Mouse (Mus musculus) midbrain, embryonic 14.5 days (tissue): ENCODE data around the gene Gm20489. TPM values are rescaled to one million over a fixed set of nuclear protein-coding genes. Genes with fewer than 3 reads are reported as not detected.
A peak's percentile ranks its signal among the peaks of the same experiment; 100 is the strongest.

ENCODE experiments used
- ATAC-seq: fragments of 200-750 bp; cut with Nextera tagmentation; 2 replicates; pipeline ENCODE4 v1.8.0; 2017; ENCODE audit warnings: moderate number of reproducible peaks, moderate library complexity; ENCODE audit not compliant: low FRiP score, low TSS enrichment
- DNase-seq: peaks from one replicate; pipeline ENCODE4 v3.0.0-alpha.2; 2015
- H3K27ac ChIP-seq: fragments of 300-500 bp; sonication (generic); replicated peaks from 2 replicates; pipeline ENCODE4 v1.5.1; 2014; ENCODE audit warnings: mild to moderate bottlenecking, low read depth, low read length, moderate library complexity
- H3K27me3 ChIP-seq: fragments of 300-500 bp; sonication (generic); 2 replicates; pipeline ENCODE4 v1.6.1; 2014; ENCODE audit warnings: low read length, control low read depth, mixed read lengths; ENCODE audit not compliant: control insufficient read depth, insufficient read depth
- H3K36me3 ChIP-seq: fragments of 300-500 bp; sonication (generic); 2 replicates; pipeline ENCODE4 v1.6.1; 2014; ENCODE audit warnings: low read length, control low read depth; ENCODE audit not compliant: control insufficient read depth, insufficient read depth
- H3K4me1 ChIP-seq: fragments of 300-500 bp; sonication (generic); 2 replicates; pipeline ENCODE4 v1.6.1; 2014; ENCODE audit warnings: mild to moderate bottlenecking, antibody characterized with exemption, low read length, control low read depth; ENCODE audit not compliant: control insufficient read depth, insufficient read depth
- H3K4me2 ChIP-seq: fragments of 300-500 bp; sonication (generic); 2 replicates; pipeline ENCODE4 v1.6.1; 2014; ENCODE audit warnings: mild to moderate bottlenecking, low read length, moderate library complexity
- H3K4me3 ChIP-seq: fragments of 300-500 bp; sonication (generic); replicated peaks from 2 replicates; pipeline ENCODE4 v1.5.1; 2014; ENCODE audit warnings: low read depth, low read length
- H3K9ac ChIP-seq: fragments of 300-500 bp; sonication (generic); replicated peaks from 2 replicates; pipeline ENCODE4 v1.6.1; 2014; ENCODE audit warnings: mild to moderate bottlenecking, low read length, moderate library complexity
- H3K9me3 ChIP-seq: fragments of 300-500 bp; sonication (generic); 2 replicates; pipeline ENCODE4 v1.6.1; 2016; ENCODE audit warnings: low read length, control low read depth, mixed read lengths; ENCODE audit not compliant: control insufficient read depth
- WGBS: fragments of 180-500 bp; shearing (Covaris S2); extraction: QIAGEN DNeasy Blood & Tissue Kit; methylation state at CpG from one replicate; pipeline ENCODE4 v1.1.7; 2014; 5-methylcytosine and 5-hydroxymethylcytosine counted together
- polyA plus RNA-seq: library from polyadenylated mRNA; unstranded; fragments of >200 nt; fragmentation: Nextera tagmentation; extraction: Ambion mirVana; gene quantifications from 2 replicates; pipeline ENCODE4 v1.2.1, GENCODE M21; 2014

The Gm20489 gene
- polyA plus RNA-seq, result not detected in 2 replicates

GRCm38 (mm10) chrX:101268755-101269124, at the start of gene Gm20489:
TSS of gene Gm20489 (minus strand) at chrX:101269023.
- WGBS, result 59% methylated on average over 3 of the region's 3 CpGs
- H3K4me1 ChIP-seq, result no peaks in the 10 kb centered on the region
- ATAC-seq, result no peak
- no peak within 1 kb of the TSS for H3K9ac ChIP-seq
- H3K9me3 ChIP-seq, result no peaks in the 10 kb centered on the region
- no peak within 1 kb of the TSS for H3K4me3 ChIP-seq
- no peaks in the 10 kb centered on the region for H3K36me3 ChIP-seq
- no peak for DNase-seq
- no peak within 1 kb of the TSS for H3K4me2 ChIP-seq
- H3K27ac ChIP-seq, result no peak within 1 kb of the TSS
- H3K27me3 ChIP-seq, result no peaks in the 10 kb centered on the region

GRCm38 (mm10) chrX:101313625-101314359, 45.0 kb upstream of the Gm20489 start:
- ATAC-seq (no peak), DNase-seq (peak; percentile 74)
- H3K9ac ChIP-seq, result no peak overlapping the region
- no peaks in the 10 kb centered on the region for H3K27me3 ChIP-seq
- H3K27ac ChIP-seq, result no peak overlapping the region; the same call in 1 of the 2 replicates
- 32% methylated on average over 6 of the region's 6 CpGs for WGBS
- no peak overlapping the region for H3K4me3 ChIP-seq
- no peak overlapping the region; the same call in 1 of the 2 replicates for H3K4me2 ChIP-seq
- H3K4me1 ChIP-seq, result no peaks in the 10 kb centered on the region
- H3K36me3 ChIP-seq, result peaks cover 57% of the 10 kb centered on the region
- H3K9me3 ChIP-seq, result no peaks in the 10 kb centered on the region

DNA sequence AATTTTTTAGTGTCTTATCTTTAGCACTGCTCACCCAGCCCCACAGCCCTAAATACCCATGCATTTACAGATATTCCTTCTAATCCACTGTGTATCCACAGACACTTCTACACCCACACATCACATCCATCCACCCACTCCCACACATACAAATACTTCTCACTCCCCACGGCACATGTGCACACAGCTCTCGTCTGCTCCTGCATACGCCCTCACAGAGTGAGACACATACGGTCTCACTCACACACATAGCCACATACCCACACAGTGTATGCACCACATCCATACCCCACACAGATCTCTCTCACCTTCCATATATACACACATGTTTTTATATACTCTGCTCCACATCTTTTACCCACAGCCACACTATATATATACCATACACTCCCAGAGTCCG, 40.5 kb upstream of the Gm20489 start:
- DNase-seq, result no peak
- no peak overlapping the region for H3K4me2 ChIP-seq
- peaks cover 49% of the 10 kb centered on the region for H3K36me3 ChIP-seq
- no peaks in the 10 kb centered on the region for H3K9me3 ChIP-seq
- WGBS, result 90% methylated on average over 5 of the region's 5 CpGs
- no peak overlapping the region for H3K4me3 ChIP-seq
- no peak overlapping the region for H3K27ac ChIP-seq
- no peaks in the 10 kb centered on the region for H3K27me3 ChIP-seq
- ATAC-seq, result no peak
- H3K4me1 ChIP-seq, result no peaks in the 10 kb centered on the region
- H3K9ac ChIP-seq, result no peak overlapping the region

DNA sequence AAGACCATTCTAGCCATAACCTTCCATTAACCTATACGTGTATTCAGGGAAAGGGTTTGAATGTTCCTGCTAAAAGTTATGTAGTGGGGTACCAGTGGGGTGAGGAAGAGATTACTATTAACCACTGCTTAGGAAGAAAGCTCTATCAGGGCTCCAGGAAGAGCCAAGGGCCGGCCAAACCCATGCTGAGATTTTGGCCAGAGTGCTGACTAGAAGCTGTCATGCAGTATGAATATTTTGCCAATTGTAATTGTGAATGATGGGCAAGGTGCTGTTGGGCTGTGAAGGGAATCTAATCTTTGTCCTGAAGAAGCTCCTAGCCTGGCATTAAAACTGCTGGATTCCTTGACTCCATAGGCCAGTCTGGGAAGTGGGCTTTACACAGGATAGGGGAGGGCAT, 35.8 kb upstream of the Gm20489 start:
- Histone ChIP-seq H3K9ac (no peak overlapping the region), H3K27me3 (no peaks in the 10 kb centered on the region), H3K9me3 (no peaks in the 10 kb centered on the region), H3K4me3 (no peak overlapping the region), H3K36me3 (peaks cover 19% of the 10 kb centered on the region), H3K4me2 (no peak overlapping the region), H3K27ac (no peak overlapping the region), H3K4me1 (peaks cover 18% of the 10 kb centered on the region)
- 23% methylated on average over 2 of the region's 2 CpGs for WGBS
- ATAC-seq, result no peak
- DNase-seq, result no peak

DNA sequence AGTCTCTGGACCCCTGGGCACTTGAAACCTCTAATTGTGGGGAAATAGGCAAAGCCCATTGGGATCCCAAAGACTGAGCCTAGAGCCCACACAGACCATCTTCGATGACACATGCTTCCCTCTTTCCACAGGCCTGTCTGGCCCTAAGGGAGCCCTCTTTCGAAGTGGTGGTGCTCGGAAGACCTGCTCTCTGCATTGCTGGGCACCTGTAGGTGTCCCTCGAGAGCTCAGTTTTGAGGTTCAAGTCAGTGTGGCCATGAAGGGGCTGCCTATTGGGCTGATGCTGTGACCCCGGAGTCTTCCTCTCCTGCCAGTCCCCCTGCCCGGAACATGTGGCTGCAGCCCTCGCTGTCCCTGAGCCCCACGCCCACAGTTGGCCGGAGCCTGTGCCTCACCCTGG, 32.8 kb upstream of the Gm20489 start:
- no peak for ATAC-seq
- 56% methylated on average over 9 of the region's 9 CpGs for WGBS
- H3K27ac ChIP-seq, result no peak overlapping the region

GRCm38 (mm10) chrX:101300427-101301030, 31.7 kb upstream of the Gm20489 start:
- Histone ChIP-seq H3K4me3 (peak overlapping the region; percentile 44), H3K36me3 (peaks cover 13% of the 10 kb centered on the region; the same call in 1 of the 2 replicates), H3K9ac (peak overlapping the region; percentile 54), H3K27ac (peak overlapping the region; percentile 86), H3K27me3 (no peaks in the 10 kb centered on the region), H3K4me2 (peak overlapping the region; percentile 56), H3K9me3 (no peaks in the 10 kb centered on the region), H3K4me1 (peaks cover 21% of the 10 kb centered on the region)
- ATAC-seq (peak; percentile 42), DNase-seq (peak; percentile 70)
- WGBS, result 30% methylated on average over 13 of the region's 13 CpGs

More for the DNA sequence above, 32.8 kb upstream of the Gm20489 start:
- Histone ChIP-seq H3K4me3 (peak overlapping the region; percentile 44), H3K36me3 (0 out of 2 replicates have a peak, but pooled peaks cover 6% of the 10 kb centered on the region), H3K27me3 (no peaks in the 10 kb centered on the region), H3K9me3 (no peaks in the 10 kb centered on the region), H3K4me1 (peaks cover 21% of the 10 kb centered on the region), H3K9ac (peak overlapping the region; percentile 54; the same call in 1 of the 2 replicates), H3K4me2 (peak overlapping the region; percentile 56)
- DNase-seq, result peak; percentile 27

GRCm38 (mm10) chrX:101299473-101300426, 30.9 kb upstream of the Gm20489 start:
- Histone ChIP-seq H3K36me3 (peaks cover 18% of the 10 kb centered on the region; the same call in 1 of the 2 replicates), H3K9ac (peak overlapping the region; percentile 54), H3K4me2 (peak overlapping the region; percentile 56), H3K4me1 (peaks cover 21% of the 10 kb centered on the region), H3K9me3 (no peaks in the 10 kb centered on the region), H3K27ac (peak overlapping the region; percentile 86), H3K4me3 (peak overlapping the region; percentile 44), H3K27me3 (no peaks in the 10 kb centered on the region)
- DNase-seq, result peak; percentile 79
- WGBS, result 28% methylated on average over 12 of the region's 13 CpGs
- peak; percentile 73 for ATAC-seq

GRCm38 (mm10) chrX:101299055-101299454, 30.2 kb upstream of the Gm20489 start, which contains the start of gene Nlgn3:
TSS of gene Nlgn3 (plus strand) at chrX:101299168.
- WGBS, result 22% methylated on average over 24 of the region's 24 CpGs
- peak within 1 kb of the TSS; percentile 56 for H3K4me2 ChIP-seq
- H3K4me3 ChIP-seq, result peak within 1 kb of the TSS; percentile 44
- peaks cover 18% of the 10 kb centered on the region; the same call in 1 of the 2 replicates for H3K36me3 ChIP-seq
- DNase-seq, result peak; percentile 82
- peak within 1 kb of the TSS; percentile 86 for H3K27ac ChIP-seq
- H3K9ac ChIP-seq, result peak within 1 kb of the TSS; percentile 54
- peaks cover 21% of the 10 kb centered on the region for H3K4me1 ChIP-seq
- H3K27me3 ChIP-seq, result no peaks in the 10 kb centered on the region
- peak; percentile 22; the same call in 1 of the 2 replicates for ATAC-seq
- H3K9me3 ChIP-seq, result no peaks in the 10 kb centered on the region
